ENCODE assay signal across 9 mouse cellular contexts in the genomic region with DNA sequence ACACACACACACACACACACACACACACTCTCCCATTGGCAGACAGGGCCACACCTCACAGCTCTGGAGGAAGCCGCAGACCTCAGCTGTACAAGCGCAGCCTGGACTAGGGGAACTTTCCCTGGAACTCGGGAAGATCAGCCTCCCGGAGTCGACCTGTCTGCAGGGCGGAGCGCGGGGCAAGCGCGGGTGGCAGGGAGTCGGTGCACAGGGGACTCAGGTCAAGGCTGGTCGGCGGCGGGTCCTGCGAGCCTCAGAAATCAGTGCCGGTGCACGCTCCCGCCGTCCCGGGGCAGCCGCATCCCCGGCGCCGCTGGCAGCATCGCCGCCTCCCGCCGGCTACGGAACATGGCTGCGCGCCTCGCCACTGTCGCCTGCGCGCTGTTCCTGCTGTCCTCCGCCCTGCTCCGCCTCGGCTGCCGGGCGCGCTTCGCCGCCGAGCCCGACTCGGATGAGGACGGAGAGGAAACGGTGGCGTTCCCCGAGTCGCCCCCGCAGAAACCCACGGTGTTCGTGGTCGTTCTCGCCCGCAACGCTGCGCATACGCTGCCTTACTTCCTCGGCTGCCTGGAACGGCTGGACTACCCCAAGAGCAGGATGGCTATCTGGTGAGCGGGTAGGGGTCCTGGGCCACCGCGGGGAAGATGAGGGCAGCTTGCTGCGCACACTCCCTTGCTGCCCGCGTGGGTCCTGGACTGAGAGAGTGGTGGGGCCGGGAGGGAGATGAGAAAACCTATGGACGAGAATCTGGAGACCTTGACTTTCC. TPM values are rescaled to one million over a fixed set of nuclear protein-coding genes. Genes with fewer than 3 reads are reported as not detected.
A peak's percentile ranks its signal among the peaks of the same experiment; 100 is the strongest.
DNase-seq lines count a peak whose midpoint lies in the region; ATAC-seq and TF ChIP-seq lines count a peak whose summit lies in the region.
"Had no signal": no experiment of that assay in that cellular context is flagged by ENCODE, and none has a peak within 500 bp of the region (broad histone marks: within the 10 kb centered on the region; RNA-seq: fewer than 3 reads in every experiment).

A gene (plus strand): TSS at position 41 of the 766 bp plus-strand sequence.

- no peak within 1 kb of the TSS for H3K27ac ChIP-seq in testis, adult 2 months (ENCODE audit: control insufficient read depth, insufficient read depth, low read depth, low read length)
- H3K27ac ChIP-seq in embryonic facial prominence, embryonic 15.5 days (replicated peaks) = peak within 1 kb of the TSS; percentile 52; the same call in 1 of the 2 replicates
- H3K27ac ChIP-seq in heart, embryonic 12.5 days (ENCODE audit: poor library complexity, severe bottlenecking) = no peak within 1 kb of the TSS
- H3K27ac ChIP-seq in midbrain, embryonic 14.5 days (replicated peaks; ENCODE audit: low read depth, low read length) = 0 out of 2 replicates have a peak within 1 kb of the TSS, but pooled peaks have one; percentile 41
- H3K27ac ChIP-seq in stomach, embryonic 16.5 days (ENCODE audit: low read length) = peak within 1 kb of the TSS; percentile 14; the same call in 1 of the 2 replicates

- peak; percentile 80 for ATAC-seq in embryonic facial prominence, embryonic 15.5 days (ENCODE audit: insufficient number of reproducible peaks, low FRiP score, low TSS enrichment, low read depth)
- ATAC-seq in heart, embryonic 12.5 days (ENCODE audit: insufficient number of reproducible peaks, low FRiP score) = peak; percentile 87
- ATAC-seq in midbrain, embryonic 14.5 days (ENCODE audit: low FRiP score, low TSS enrichment) = peak; percentile 87
- peak; percentile 79 for ATAC-seq in stomach, embryonic 16.5 days (ENCODE audit: insufficient read depth, low FRiP score)

- H3K4me3 ChIP-seq in testis, adult 2 months (ENCODE audit: control insufficient read depth, low read depth, low read length) = peak within 1 kb of the TSS; percentile 56
- H3K4me3 ChIP-seq in embryonic facial prominence, embryonic 15.5 days (replicated peaks) = peak within 1 kb of the TSS; percentile 64
- peak within 1 kb of the TSS; percentile 86 for H3K4me3 ChIP-seq in heart, embryonic 12.5 days
- H3K4me3 ChIP-seq in midbrain, embryonic 14.5 days (replicated peaks; ENCODE audit: low read depth, low read length) = peak within 1 kb of the TSS; percentile 62
- peak within 1 kb of the TSS; percentile 67 for H3K4me3 ChIP-seq in stomach, embryonic 16.5 days (replicated peaks; ENCODE audit: low read length)

- peak within 1 kb of the TSS; percentile 49 for H3K9ac ChIP-seq in embryonic facial prominence, embryonic 15.5 days
- H3K9ac ChIP-seq in heart, embryonic 12.5 days = peak within 1 kb of the TSS; percentile 89
- peak within 1 kb of the TSS; percentile 68 for H3K9ac ChIP-seq in midbrain, embryonic 14.5 days (replicated peaks; ENCODE audit: low read length)
- H3K9ac ChIP-seq in stomach, embryonic 16.5 days (ENCODE audit: low read length) = peak within 1 kb of the TSS; percentile 76

- peak within 1 kb of the TSS; percentile 95 for H3K4me2 ChIP-seq in embryonic facial prominence, embryonic 15.5 days (replicated peaks)
- H3K4me2 ChIP-seq in heart, embryonic 12.5 days = peak within 1 kb of the TSS; percentile 99
- peak within 1 kb of the TSS; percentile 95 for H3K4me2 ChIP-seq in midbrain, embryonic 14.5 days (ENCODE audit: low read length)
- peak within 1 kb of the TSS; percentile 97 for H3K4me2 ChIP-seq in stomach, embryonic 16.5 days (ENCODE audit: low read depth, low read length)

- H3K4me1 ChIP-seq in testis, adult 2 months (ENCODE audit: control insufficient read depth, insufficient read depth, low read length) = peaks cover 6% of the 10 kb centered on the region
- H3K4me1 ChIP-seq in embryonic facial prominence, embryonic 15.5 days = peaks cover 20% of the 10 kb centered on the region
- H3K4me1 ChIP-seq in heart, embryonic 12.5 days (replicated peaks) = peaks cover 16% of the 10 kb centered on the region
- 0 out of 2 replicates have a peak, but pooled peaks cover 2% of the 10 kb centered on the region for H3K4me1 ChIP-seq in midbrain, embryonic 14.5 days (ENCODE audit: control insufficient read depth, insufficient read depth, low read length)
- H3K4me1 ChIP-seq in stomach, embryonic 16.5 days (ENCODE audit: control insufficient read depth, insufficient read depth, low read length) = 0 out of 2 replicates have a peak, but pooled peaks cover 6% of the 10 kb centered on the region

- H3K27me3 ChIP-seq in testis, adult 2 months (ENCODE audit: control insufficient read depth, insufficient read depth, low read length) = no peaks in the 10 kb centered on the region
- H3K27me3 ChIP-seq in embryonic facial prominence, embryonic 15.5 days = peaks cover 7% of the 10 kb centered on the region
- no peaks in the 10 kb centered on the region for H3K27me3 ChIP-seq in heart, embryonic 12.5 days (replicated peaks)
- H3K27me3 ChIP-seq in midbrain, embryonic 14.5 days (ENCODE audit: control insufficient read depth, insufficient read depth, low read length) = peaks cover 10% of the 10 kb centered on the region
- no peaks in the 10 kb centered on the region for H3K27me3 ChIP-seq in stomach, embryonic 16.5 days (ENCODE audit: control insufficient read depth, insufficient read depth, low read length)

- under 1% methylated on average over 69 of the region's 70 CpGs for WGBS in embryonic facial prominence, embryonic 15.5 days
- WGBS in heart, embryonic 12.5 days = under 1% methylated on average over 69 of the region's 70 CpGs
- WGBS in midbrain, embryonic 14.5 days = under 1% methylated on average over 70 of the region's 70 CpGs
- under 1% methylated on average over 70 of the region's 70 CpGs for whole genome bisulfite sequencing in stomach, embryonic 16.5 days

- DNase-seq in testis, postnatal 14 days (ENCODE audit: low spot score) = no peak
- peak; percentile 52 to 59 for DNase-seq in kidney, adult 8-10 months
- peak; percentile 29 for DNase-seq in liver
- DNase-seq in midbrain, embryonic 14.5 days = peak; percentile 76

- H3K36me3 ChIP-seq in testis, adult 2 months (ENCODE audit: control insufficient read depth, insufficient read depth, low read length) = no peaks in the 10 kb centered on the region
- no peaks in the 10 kb centered on the region for H3K36me3 ChIP-seq in embryonic facial prominence, embryonic 15.5 days
- no peaks in the 10 kb centered on the region for H3K36me3 ChIP-seq in heart, embryonic 12.5 days
- H3K36me3 ChIP-seq in midbrain, embryonic 14.5 days (ENCODE audit: control insufficient read depth, insufficient read depth, low read length) = no peaks in the 10 kb centered on the region
- no peaks in the 10 kb centered on the region for H3K36me3 ChIP-seq in stomach, embryonic 16.5 days (ENCODE audit: control insufficient read depth, insufficient read depth, low read length)
- H3K36me3 ChIP-seq: G1E had no signal

- no peaks in the 10 kb centered on the region for H3K9me3 ChIP-seq in embryonic facial prominence, embryonic 15.5 days (replicated peaks)
- peaks cover 5% of the 10 kb centered on the region for H3K9me3 ChIP-seq in heart, embryonic 12.5 days (replicated peaks)
- no peaks in the 10 kb centered on the region for H3K9me3 ChIP-seq in midbrain, embryonic 14.5 days (ENCODE audit: control insufficient read depth, low read length)
- H3K9me3 ChIP-seq in stomach, embryonic 16.5 days (replicated peaks; ENCODE audit: control insufficient read depth, low read length) = 0 out of 2 replicates have a peak, but pooled peaks cover 3% of the 10 kb centered on the region

- TF ChIP-seq CTCF in testis, adult 2 months (IDR thresholded peaks at IDR 0.05; ENCODE audit: control insufficient read depth, insufficient read depth, insufficient replicate concordance, low read depth, low read length) = no peak

- no peak for TF ChIP-seq POLR2A in testis, adult 2 months (IDR thresholded peaks at IDR 0.05; ENCODE audit: control insufficient read depth, low read depth, low read length)

RNA-seq across cellular contexts. Expression of the gene that starts here (rescaled TPM):
- 0.07 and 0.10 TPM in 2 replicates for polyA plus RNA-seq in testis, adult 2 months (2012; rRNA removed)
- 4.7 and 4.9 TPM in 2 replicates for polyA plus RNA-seq in embryonic facial prominence, embryonic 15.5 days (2015; fragmentation: Nextera tagmentation; extraction: Ambion mirVana)
- 5.5 TPM in 2 replicates for polyA plus RNA-seq in heart, embryonic 12.5 days (2016; fragmentation: Nextera tagmentation; extraction: Ambion mirVana)
- polyA plus RNA-seq in midbrain, embryonic 14.5 days (2014; fragmentation: Nextera tagmentation; extraction: Ambion mirVana) = 4.0 and 4.2 TPM in 2 replicates
- polyA plus RNA-seq in stomach, embryonic 16.5 days (2015; fragmentation: Nextera tagmentation; extraction: Ambion mirVana) = 1.0 and 1.5 TPM in 2 replicates
- polyA plus RNA-seq: G1E had no signal

Comparison
In these comparisons a context has a peak if more than half of its experiments do, and no peak if none do; other contexts are left out.
1. H3K27ac ChIP-seq: peak in embryonic facial prominence, embryonic 15.5 days (single experiment), midbrain, embryonic 14.5 days (single experiment) and stomach, embryonic 16.5 days (single experiment); none in testis, adult 2 months (single experiment) and heart, embryonic 12.5 days (single experiment).
2. Peak in every context shown above with its lines, with median percentiles within 50 percentile points of each other: H3K4me3 ChIP-seq, ATAC-seq, H3K4me2 ChIP-seq and H3K9ac ChIP-seq.